Mouse (Mus musculus): ENCODE results near the gene Il2rg.

GRCm38 (mm10) chrX:101222796-101223162 is 45.3 kb downstream of the Il2rg start:
- TF ChIP-seq CTCF (IDR thresholded peaks at IDR 0.05) (no peak), EP300 (IDR thresholded peaks at IDR 0.05; ENCODE audit: insufficient read depth, low read depth, low read length) (no peak), POLR2A (IDR thresholded peaks at IDR 0.05; ENCODE audit: insufficient read depth, low read depth, low read length) (no peak)

Data from heart, adult 2 months (tissue).